Mouse (Mus musculus): ENCODE results near the gene Dnajc4.

GRCm38 (mm10) chr19:6987904-6988285 lies 4.5 kb downstream of the Dnajc4 start:
- no peak for TF ChIP-seq GATA1 (IDR thresholded peaks at IDR 0.05; ENCODE audit: low read length)
- no peak for TF ChIP-seq TAL1 (IDR thresholded peaks at IDR 0.05; ENCODE audit: low read length)
